Mouse (Mus musculus): ENCODE measurements around the gene Iqgap2.

GRCm38 (mm10) chr13:95595921-95596320 is 295.8 kb downstream of the Iqgap2 start:
- TF ChIP-seq TAL1 (IDR thresholded peaks at IDR 0.05; ENCODE audit: low read length) (no peak), GATA1 (IDR thresholded peaks at IDR 0.05; ENCODE audit: low read length) (no peak)
